Mouse (Mus musculus) MEL (cell line): ENCODE data around the gene Gm11563.

Experiments
- BHLHE40 ChIP-seq: IDR thresholded peaks from 2 replicates; pipeline ENCODE4 v1.6.1; 2012; ENCODE audit warnings: low read depth, mild to moderate bottlenecking, inconsistent platforms, low read length, improper control_type of control experiment, borderline replicate concordance
- CTCF ChIP-seq, 3 experiments: IDR thresholded peaks in 2 of 3; conservative IDR thresholded peaks in 1 of 3; 2 replicates each; pipeline ENCODE4 v1.5.1; 2011 to 2012; ENCODE audit warnings: low read length in 3 of 3, low read depth in 2 of 3, mild to moderate bottlenecking in 2 of 3, improper control_type of control experiment in 1 of 3, inconsistent platforms in 1 of 3, mixed read lengths in 1 of 3, moderate library complexity in 1 of 3; ENCODE audit not compliant: control insufficient read depth in 1 of 3, insufficient read depth in 1 of 3, poor library complexity in 1 of 3, severe bottlenecking in 1 of 3
- ELF1 ChIP-seq: IDR thresholded peaks from 2 replicates; pipeline ENCODE4 v1.6.1; 2014; ENCODE audit warnings: low read depth, mild to moderate bottlenecking, inconsistent platforms, low read length, improper control_type of control experiment, moderate library complexity
- ETS1 ChIP-seq: IDR thresholded peaks from 2 replicates; pipeline ENCODE4 v1.6.1; 2012; ENCODE audit warnings: low read depth, mild to moderate bottlenecking, inconsistent platforms, low read length, improper control_type of control experiment, moderate library complexity
- MAX ChIP-seq: IDR thresholded peaks from 2 replicates; pipeline ENCODE4 v1.6.1; 2011; ENCODE audit warnings: low read length, improper control_type of control experiment
- NRF1 ChIP-seq: IDR thresholded peaks from 2 replicates; pipeline ENCODE4 v1.6.1; 2014; ENCODE audit warnings: low read depth, mild to moderate bottlenecking, inconsistent platforms, low read length, improper control_type of control experiment, moderate library complexity; ENCODE audit not compliant: poor library complexity, insufficient read depth, severe bottlenecking
- POLR2A ChIP-seq, 2 experiments: IDR thresholded peaks; 2 replicates each; pipeline ENCODE4 v1.6.1; 2011 to 2012; ENCODE audit warnings: low read length in 2 of 2, mild to moderate bottlenecking in 2 of 2, control low read depth in 1 of 2, improper control_type of control experiment in 1 of 2, low read depth in 1 of 2, moderate library complexity in 1 of 2; ENCODE audit not compliant: control insufficient read depth in 1 of 2, insufficient read depth in 1 of 2, poor library complexity in 1 of 2
- RAD21 ChIP-seq: IDR thresholded peaks from 2 replicates; pipeline ENCODE4 v1.6.1; 2011; ENCODE audit warnings: mild to moderate bottlenecking, low read depth, low read length, improper control_type of control experiment
- USF1 ChIP-seq: IDR thresholded peaks from 2 replicates; pipeline ENCODE4 v1.6.1; 2014; ENCODE audit warnings: low read depth, mild to moderate bottlenecking, inconsistent platforms, low read length, improper control_type of control experiment, moderate library complexity
- ZNF384 ChIP-seq: IDR thresholded peaks from 2 replicates; pipeline ENCODE4 v1.6.1; 2012; ENCODE audit warnings: low read depth, mild to moderate bottlenecking, inconsistent platforms, low read length, improper control_type of control experiment

DNA sequence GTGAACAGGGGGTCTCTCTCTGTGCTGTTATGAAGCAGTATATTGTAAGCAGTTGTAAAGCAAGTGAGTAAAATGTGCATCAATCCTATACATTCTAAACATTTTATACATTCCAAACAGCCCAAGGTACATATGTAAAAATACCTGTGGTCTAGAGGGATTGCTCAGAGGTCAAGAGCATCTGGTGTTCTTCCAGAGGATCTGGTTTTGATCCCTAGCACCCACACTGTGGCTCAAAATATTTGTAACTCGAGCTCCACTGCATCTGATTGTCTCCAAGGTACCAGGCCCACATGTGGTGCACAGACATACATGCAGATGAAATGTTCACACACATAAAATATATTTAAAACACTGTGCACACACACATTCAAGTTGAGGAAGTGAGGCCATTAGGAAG lies 17.8 kb downstream of the Gm11563 start:
- no peak for TF ChIP-seq ZNF384
- TF ChIP-seq BHLHE40 = no peak
- no peak for TF ChIP-seq CTCF (IDR thresholded peaks at IDR 0.05 in 2 of 3, conservative IDR thresholded peaks at IDR 0.05 in 1 of 3; ENCODE audit: control insufficient read depth in 1 of 3, insufficient read depth in 1 of 3, low read depth in 2 of 3, low read length in 3 of 3, poor library complexity in 1 of 3, severe bottlenecking in 1 of 3)
- TF ChIP-seq NRF1 = no peak
- TF ChIP-seq RAD21 = no peak
- TF ChIP-seq USF1 = no peak
- TF ChIP-seq ELF1 = no peak
- TF ChIP-seq ETS1 = no peak
- no peak for TF ChIP-seq POLR2A (IDR thresholded peaks at IDR 0.05; ENCODE audit: control insufficient read depth in 1 of 2, insufficient read depth in 1 of 2, low read depth in 1 of 2, low read length in 2 of 2, poor library complexity in 1 of 2)
- no peak for TF ChIP-seq MAX
